Mouse (Mus musculus) kidney, postnatal 36 days (tissue): ENCODE data around the gene Tmprss7.

Source experiments
- DNase-seq, 2 experiments: peaks; one replicate each; pipeline ENCODE4 v3.0.0; 2021 to 2022; ENCODE audit warnings: mixed read lengths in 2 of 2

Gene Tmprss7

DNA sequence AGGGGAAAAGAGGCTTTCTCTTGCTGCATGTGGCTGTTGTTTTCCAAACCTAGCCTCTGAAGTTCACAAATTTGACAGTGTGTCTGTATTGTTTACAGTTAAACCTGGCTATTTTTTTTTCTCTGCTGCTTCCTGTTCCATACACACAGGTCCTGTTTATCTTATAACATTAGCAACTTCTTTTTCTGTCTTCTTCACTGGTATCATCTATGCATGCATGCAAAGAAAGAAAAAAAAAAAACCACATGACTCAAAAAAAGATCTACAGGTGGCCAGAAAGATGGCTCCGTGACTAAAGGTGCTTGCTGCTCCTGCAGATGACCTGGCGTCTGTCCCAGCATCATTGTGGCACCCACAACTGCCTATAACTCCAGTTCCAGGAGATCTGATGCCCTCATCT lies 68.1 kb downstream of the Tmprss7 start:
- no peak for DNase-seq

DNA sequence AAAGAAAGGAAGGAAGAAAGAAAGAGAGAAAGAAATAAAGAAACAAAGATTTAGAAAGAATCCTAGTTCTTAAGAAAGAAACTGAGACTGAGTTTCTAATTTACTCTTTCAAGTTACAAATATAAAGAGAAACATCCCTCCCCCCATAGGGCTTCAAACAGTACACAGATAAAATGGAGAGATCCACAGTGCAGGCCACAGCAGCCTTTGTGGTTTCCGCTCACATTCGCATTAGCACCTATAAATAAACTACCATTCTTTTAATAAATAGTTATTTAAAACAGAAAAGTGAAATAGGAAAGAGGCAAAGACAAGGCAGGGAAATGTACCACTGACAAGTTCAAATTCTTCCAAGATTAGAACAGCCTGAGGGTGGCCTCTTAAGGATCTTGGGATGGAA lies 68.7 kb downstream of the Tmprss7 start:
- DNase-seq: no peak

DNA sequence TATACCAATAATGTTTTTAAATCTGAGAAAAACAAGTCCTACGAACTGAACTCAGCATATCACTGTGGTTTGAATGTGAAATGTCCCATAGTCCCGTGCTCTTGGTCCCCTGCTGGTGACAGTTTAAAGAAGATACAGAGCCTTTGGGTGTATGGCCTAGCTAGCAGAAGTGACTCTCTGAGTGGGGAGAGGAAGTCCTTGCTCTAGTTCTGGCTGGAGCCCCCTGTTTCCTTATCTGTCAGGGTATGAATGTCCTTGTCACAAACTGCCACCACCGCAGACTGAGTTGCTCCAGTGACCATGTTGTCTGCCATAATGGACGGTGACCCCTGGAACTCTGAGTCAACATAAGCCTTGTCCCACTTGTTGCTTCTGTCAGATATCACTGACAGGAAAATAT lies 70.2 kb downstream of the Tmprss7 start:
- DNase-seq: no peak

DNA sequence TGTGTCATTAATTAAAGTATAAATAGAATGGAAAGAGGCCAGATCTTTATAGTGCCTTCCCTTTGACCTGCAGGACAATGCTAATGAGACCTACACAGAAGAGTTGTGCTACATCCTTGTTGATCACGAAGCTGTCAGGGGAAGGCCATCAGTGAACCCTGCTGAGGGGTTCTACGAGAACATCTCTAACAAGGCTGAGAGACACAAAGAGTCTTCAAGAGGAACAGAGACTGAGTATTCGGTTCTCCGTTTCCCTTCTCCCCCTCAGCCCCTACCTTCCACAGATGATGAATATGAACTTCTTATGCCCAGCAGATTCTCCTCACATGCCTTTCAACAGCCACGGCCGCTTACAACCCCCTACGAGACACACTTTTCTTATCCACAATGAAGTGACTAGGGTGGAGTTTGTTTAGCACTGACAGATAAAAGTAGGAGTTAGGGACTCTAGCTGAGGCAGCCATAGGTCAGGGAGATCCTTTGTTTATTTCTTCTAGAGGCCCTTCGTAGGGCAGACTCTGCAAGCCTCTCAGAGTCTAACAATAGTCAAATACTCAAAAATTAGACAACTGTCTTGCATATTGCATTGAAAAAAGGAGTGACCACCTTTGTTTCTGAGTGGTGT lies 73.6 kb downstream of the Tmprss7 start:
- DNase-seq: no peak

DNA sequence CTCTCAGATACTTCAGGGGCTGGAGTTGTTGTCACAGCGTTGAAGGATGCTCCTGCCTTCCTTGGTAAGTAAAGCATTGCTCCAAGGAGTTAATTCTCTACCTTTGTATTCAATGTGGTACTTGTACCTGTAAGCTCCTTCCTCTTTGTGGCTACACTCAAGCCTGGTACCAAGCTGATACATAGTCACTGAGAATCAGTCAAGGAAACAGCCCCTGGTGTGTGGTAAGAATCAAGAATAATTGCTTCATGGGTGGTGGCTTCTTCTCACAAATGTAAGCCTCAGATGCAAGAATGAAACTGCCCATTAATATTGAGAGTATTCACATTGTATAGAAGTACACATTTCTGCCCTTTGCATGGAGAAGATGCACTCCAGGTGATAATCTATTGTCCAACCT lies 77.5 kb downstream of the Tmprss7 start:
- no peak for DNase-seq

DNA sequence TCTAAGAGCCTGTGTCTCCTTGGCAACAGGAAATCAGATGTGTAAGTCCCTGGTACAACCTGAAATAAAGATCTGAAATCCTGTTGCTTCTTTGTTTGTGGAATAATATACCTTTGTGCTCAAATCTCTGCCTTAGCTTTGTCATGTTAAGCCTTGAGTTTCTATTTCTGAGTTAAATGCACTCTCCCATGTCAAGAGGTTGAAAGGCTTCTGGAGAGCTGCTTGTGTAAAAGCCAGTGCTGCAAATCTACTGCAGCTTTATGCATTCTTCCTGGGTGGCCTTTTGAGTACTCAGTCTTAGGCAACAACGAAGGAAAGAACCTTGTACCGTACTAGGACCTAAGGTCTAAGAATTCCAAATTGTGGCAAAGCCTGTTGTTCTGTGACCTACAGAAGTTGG lies 80.2 kb downstream of the Tmprss7 start:
- no peak for DNase-seq

DNA sequence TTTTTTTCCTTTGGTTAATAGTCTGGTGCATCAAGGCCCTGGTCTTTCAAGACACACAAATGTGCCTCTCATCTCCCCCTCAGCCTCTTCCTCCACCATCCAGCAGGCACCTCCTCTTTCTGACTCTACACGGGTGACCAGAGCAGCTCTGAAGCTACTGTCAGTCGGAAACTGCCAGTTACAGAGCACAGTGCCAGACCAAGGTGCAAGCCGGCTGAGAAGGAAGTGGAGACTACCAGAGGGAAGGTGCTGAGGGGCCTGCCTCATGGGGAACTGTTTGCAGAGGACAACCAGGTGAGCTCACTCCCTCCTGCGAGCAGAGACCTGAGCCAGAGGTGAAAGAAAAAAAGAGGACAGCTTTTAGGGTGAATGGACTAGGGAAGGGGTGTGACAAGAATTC lies 83.2 kb downstream of the Tmprss7 start, which contains the start of gene Gcsam:
Gene Gcsam, plus strand, starts transcription at position 114 of the 400 bp plus-strand sequence.
- DNase-seq: no peak

DNA sequence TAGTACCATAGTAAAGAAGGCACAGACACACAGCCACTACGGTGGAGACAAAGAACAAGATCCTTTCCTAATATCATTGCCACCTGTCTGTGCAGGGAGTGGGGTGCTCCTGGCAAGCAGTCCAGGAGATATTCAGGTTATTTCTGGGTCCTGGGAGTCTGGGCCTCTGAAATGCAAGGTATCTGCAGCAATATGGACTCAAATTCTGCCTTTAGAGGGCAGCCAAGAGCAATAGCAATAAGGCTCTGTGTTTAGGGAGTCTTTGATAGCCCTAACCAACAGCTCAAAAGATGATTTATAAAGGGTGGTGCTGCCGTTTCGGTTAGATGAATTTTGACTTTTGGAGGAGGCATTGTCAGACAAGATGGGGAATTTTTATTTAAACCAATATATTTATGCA lies 84.2 kb downstream of the Tmprss7 start:
- DNase-seq: peak; percentile 39 to 58

DNA sequence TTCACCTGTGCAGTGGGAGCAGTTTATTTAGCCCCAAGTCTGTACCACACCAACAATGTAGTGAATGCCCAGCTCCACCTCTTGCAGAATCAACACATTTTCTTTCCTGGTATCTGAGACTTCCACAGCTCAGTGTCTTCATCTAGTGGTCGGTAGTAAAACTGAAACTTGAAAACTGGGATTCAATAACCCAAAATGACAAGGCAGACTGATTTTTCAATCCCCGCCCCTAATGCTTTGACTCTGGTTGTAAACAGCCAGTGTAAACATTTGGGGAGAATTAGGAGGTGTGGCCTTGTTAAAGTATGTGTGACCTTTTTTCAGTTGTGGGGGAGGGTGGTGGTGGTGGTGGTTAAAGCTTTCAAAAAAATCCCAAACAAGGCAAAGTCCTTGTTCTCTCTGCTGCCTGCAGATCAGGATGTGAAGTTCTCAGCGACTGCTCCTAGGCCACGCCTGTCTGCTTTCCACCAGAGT lies 84.9 kb downstream of the Tmprss7 start:
- DNase-seq: peak; percentile 29 to 68
